Mouse (Mus musculus) brain, embryonic 14.5 days (tissue): ENCODE data around the gene Cfap58.

Experiments
- CTCF ChIP-seq: fragments of 200-500 bp; IDR thresholded peaks from 2 replicates; pipeline ENCODE4 v1.5.1; 2012; ENCODE audit warnings: inconsistent platforms, mild to moderate bottlenecking, moderate library complexity, borderline replicate concordance; ENCODE audit not compliant: insufficient read depth, insufficient read length; ENCODE audit errors: extremely low read depth
- POLR2A ChIP-seq: fragments of 200-500 bp; IDR thresholded peaks from 2 replicates; pipeline ENCODE4 v1.6.1; 2012; ENCODE audit warnings: mild to moderate bottlenecking, inconsistent platforms, borderline replicate concordance; ENCODE audit not compliant: poor library complexity, insufficient read depth, insufficient read length, severe bottlenecking; ENCODE audit errors: extremely low read depth

DNA sequence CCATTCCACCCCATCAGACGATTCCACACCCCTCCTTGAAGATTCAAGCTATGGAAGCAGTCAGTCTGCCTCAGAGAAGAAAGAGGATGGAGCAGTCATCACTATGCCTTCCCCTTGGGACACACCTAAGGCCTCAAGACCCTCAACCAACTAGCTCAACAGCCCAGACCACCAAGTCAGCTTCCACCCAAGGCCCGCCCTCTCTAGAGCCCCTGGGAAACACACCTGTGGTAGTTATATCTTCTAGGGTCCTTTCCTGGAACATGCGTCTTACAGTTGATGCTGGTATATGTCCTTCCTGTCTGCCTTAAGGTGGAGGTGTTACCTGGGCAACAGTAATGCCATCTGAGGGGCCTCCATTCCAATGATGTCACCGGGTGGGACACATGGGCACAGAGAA is 23.3 kb upstream of the Cfap58 start:
- TF ChIP-seq POLR2A (no peak), CTCF (no peak)
